Mouse (Mus musculus): ENCODE measurements around the gene Flt3. TPM values are rescaled to one million over a fixed set of nuclear protein-coding genes. Genes with fewer than 3 reads are reported as not detected.

The Flt3 gene
- polyA plus RNA-seq, 1 experiment = 1.4 TPM

DNA sequence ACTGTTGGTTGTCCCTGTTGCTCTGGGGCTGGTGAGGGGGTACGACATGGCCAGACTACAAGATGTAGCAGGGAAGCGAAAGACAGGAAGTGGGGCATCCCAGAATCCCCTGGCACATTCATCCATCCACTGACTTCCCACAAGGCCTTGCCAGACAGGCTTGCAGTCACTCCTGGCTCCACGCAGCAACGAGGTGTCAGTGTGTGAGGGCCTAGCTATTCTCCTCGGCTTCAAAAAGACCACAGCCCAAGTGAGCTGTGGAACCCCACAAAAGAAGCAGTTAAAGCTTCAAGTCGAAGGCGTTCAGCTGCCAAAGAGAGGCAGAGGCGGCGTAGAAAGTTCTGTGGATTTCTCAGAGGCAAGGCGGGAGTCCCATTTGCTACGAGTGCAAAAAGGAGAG lies 41.8 kb downstream of the Flt3 start:
- H3K4me3 ChIP-seq (replicated peaks; ENCODE audit: extremely low read depth, low read depth, low read length) = no peak overlapping the region
- no peak for TF ChIP-seq CTCF (IDR thresholded peaks at IDR 0.05; ENCODE audit: insufficient read depth, low read length)
- no peak for TF ChIP-seq POLR2A (IDR thresholded peaks at IDR 0.05; ENCODE audit: borderline replicate concordance, extremely low read depth, low read depth, low read length)
- H3K4me1 ChIP-seq (ENCODE audit: control insufficient read depth, insufficient read depth, low read length) = no peaks in the 10 kb centered on the region
- no peak for DNase-seq
- 81% methylated on average over 11 of the region's 11 CpGs for WGBS

DNA sequence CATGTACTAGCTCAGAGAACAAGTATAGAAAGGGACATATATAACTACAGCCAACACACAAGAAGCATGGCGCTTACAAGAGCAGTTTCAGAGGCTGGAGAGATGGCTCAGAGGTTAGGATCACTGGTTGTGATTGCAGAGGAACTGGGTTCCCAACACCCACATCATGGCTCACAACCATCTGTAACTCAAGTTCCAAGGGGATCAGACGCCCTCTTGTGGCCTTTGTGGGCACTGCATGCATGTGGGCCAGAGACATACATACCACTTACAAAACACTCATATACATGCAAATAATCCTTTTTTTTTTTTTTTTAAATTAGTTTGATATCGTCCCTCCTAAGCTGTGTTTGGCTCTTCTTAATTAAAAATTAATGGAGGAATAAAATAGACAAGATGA lies 42.8 kb downstream of the Flt3 start:
- no peak for DNase-seq
- peak; percentile 69 for TF ChIP-seq CTCF (IDR thresholded peaks at IDR 0.05; ENCODE audit: insufficient read depth, low read length)
- TF ChIP-seq POLR2A (IDR thresholded peaks at IDR 0.05; ENCODE audit: borderline replicate concordance, extremely low read depth, low read depth, low read length) = no peak
- H3K4me1 ChIP-seq (ENCODE audit: control insufficient read depth, insufficient read depth, low read length) = no peaks in the 10 kb centered on the region
- H3K4me3 ChIP-seq (replicated peaks; ENCODE audit: extremely low read depth, low read depth, low read length) = no peak overlapping the region
- 54% methylated on average over 3 of the region's 3 CpGs for WGBS

DNA sequence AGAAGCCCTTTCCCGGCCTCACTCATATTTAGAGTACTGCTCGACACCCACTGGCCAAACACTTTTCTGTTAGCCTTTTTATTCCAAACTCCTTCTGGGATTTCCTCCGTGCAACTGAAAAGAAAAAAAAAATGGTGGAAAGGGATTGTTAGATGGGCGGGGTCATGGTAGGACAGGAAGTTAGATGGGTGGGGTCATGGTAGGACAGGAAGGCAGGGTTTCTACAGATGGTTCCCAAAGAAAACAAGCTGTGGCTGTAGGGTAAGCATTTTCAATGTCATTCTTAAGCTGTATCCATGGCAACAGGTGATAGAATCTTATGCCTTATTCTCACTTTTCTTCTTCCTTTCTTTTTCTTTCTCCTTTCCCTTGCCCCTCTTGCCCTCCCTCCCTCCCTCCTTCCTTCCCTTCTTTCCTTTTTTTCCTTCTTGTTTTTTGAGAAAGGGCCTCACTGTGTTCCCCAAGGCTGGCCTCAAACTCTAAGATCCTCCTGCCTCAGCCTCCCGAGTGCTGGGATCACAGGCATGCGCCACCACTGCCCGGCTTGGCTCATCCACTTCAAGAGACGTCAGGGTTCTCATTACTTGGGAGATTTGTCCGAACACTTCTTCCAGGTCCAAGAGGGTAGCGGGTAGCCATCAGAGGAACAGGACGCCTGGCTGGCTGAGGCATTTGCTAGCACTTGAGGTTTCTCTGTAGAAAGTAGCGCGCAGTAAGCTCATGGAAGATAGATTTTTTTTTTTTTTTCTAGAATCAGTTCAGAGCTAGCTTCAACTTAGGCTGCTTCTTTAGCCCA lies 43.8 kb downstream of the Flt3 start:
- WGBS = 84% methylated on average over 13 of the region's 13 CpGs

DNA sequence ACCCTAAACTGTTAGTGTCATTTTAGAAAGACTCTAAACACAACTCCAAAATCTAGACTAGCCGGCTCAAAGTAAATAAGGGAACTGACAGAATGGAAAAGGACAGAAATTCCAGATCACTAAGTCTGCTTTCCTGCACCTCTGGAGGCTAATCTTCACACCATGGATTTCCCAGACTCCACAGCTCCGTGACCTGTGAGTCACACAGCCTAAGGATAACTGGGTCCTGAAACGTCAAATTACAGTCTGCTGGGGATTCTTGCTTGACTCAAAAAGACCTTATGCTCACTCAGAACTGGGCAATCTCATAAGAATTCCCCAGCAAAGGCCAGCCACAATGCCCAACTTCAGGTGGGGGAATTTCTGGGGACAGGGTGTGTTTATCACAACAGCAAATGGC lies 44.5 kb downstream of the Flt3 start:
- DNase-seq = no peak
- H3K4me3 ChIP-seq (replicated peaks; ENCODE audit: extremely low read depth, low read depth, low read length) = no peak overlapping the region
- 62% methylated on average over 3 of the region's 3 CpGs for WGBS
- TF ChIP-seq POLR2A (IDR thresholded peaks at IDR 0.05; ENCODE audit: borderline replicate concordance, extremely low read depth, low read depth, low read length) (no peak), CTCF (IDR thresholded peaks at IDR 0.05; ENCODE audit: insufficient read depth, low read length) (no peak)
- no peaks in the 10 kb centered on the region for H3K4me1 ChIP-seq (ENCODE audit: control insufficient read depth, insufficient read depth, low read length)

More for the DNA sequence above, 43.8 kb downstream of the Flt3 start:
- Histone ChIP-seq H3K4me1 (ENCODE audit: control insufficient read depth, insufficient read depth, low read length) (no peaks in the 10 kb centered on the region), H3K4me3 (replicated peaks; ENCODE audit: extremely low read depth, low read depth, low read length) (no peak overlapping the region)
- TF ChIP-seq POLR2A (IDR thresholded peaks at IDR 0.05; ENCODE audit: borderline replicate concordance, extremely low read depth, low read depth, low read length) = no peak
- no peak for DNase-seq

DNA sequence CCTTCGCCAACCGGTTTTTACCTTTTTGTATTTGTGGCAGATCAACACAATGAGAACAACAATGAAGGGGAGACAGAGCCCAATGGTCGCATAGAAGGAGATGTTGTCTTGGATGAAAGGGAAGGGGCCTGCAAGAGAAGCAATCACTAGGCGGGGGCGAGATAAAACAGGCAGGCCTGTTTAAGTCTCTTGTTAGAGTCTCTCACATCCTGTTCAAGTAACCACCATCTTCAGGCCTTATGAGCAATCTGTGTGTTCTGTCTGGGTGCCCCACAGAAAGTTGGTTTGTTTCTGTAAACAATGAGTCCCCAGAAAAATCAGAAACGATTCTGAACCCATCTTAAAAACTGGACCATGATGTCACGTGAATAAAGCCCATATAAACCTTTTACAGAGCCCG lies 45.3 kb downstream of the Flt3 start:
- 77% methylated on average over 8 of the region's 8 CpGs for WGBS
- no peak overlapping the region for H3K4me3 ChIP-seq (replicated peaks; ENCODE audit: extremely low read depth, low read depth, low read length)
- TF ChIP-seq POLR2A (IDR thresholded peaks at IDR 0.05; ENCODE audit: borderline replicate concordance, extremely low read depth, low read depth, low read length) = no peak
- H3K4me1 ChIP-seq (ENCODE audit: control insufficient read depth, insufficient read depth, low read length) = no peaks in the 10 kb centered on the region
- no peak for DNase-seq

DNA sequence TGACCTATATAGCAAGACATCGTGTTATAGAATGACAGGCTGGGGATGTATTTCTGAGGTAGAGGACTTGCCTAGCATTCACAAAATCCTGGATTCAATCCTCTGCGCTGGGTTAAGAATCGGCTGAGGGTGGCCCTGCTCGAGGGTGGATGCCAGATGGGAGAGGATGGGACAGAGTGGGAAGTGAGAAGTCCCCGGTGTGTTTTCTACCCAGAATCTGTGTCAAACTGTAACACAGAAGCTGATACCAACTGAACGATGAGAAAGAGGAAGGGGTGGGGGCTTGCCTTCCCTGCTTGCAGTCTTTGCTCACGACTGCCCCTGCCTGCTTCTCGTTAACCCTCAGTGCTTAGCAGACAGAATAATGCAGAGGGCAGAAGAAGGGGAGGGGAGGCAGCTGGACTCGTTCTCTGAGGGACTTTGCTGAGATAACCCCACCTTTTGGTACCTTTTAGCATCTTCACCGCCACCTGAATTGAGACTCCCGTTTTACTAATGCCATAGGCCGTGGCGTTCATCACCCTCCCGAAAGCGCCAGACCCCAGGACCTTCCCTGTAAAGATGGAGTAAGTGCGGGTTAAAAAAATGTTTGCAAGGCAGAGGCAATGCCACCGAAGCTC lies 46.0 kb downstream of the Flt3 start:
- Histone ChIP-seq H3K4me3 (replicated peaks; ENCODE audit: extremely low read depth, low read depth, low read length) (no peak overlapping the region), H3K4me1 (ENCODE audit: control insufficient read depth, insufficient read depth, low read length) (no peaks in the 10 kb centered on the region)
- WGBS = 63% methylated on average over 17 of the region's 17 CpGs
- no peak for DNase-seq
- TF ChIP-seq POLR2A (IDR thresholded peaks at IDR 0.05; ENCODE audit: borderline replicate concordance, extremely low read depth, low read depth, low read length) (no peak), CTCF (IDR thresholded peaks at IDR 0.05; ENCODE audit: insufficient read depth, low read length) (no peak)

DNA sequence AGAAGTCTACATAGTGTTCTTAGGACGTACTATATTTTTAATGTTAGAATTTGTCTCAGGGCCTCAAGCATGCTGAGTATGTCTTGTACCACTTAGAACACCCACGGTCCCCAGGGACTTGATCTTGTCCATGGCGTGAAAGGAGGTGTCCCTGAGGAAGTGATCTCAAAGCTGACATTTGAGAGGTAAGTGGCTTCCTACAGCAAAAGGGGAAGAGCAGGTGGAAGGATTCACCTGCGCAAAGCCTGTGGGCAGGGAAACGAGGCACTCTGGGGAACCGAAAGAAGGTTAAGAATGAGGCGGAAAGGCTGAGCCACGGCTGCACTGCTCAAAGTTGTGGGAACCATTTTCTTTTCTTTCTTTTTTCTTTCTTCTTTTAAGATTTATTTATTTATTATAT lies 48.4 kb downstream of the Flt3 start:
- DNase-seq = no peak
- TF ChIP-seq CTCF (IDR thresholded peaks at IDR 0.05; ENCODE audit: insufficient read depth, low read length) (no peak), POLR2A (IDR thresholded peaks at IDR 0.05; ENCODE audit: borderline replicate concordance, extremely low read depth, low read depth, low read length) (no peak)
- no peak overlapping the region for H3K4me3 ChIP-seq (replicated peaks; ENCODE audit: extremely low read depth, low read depth, low read length)
- 81% methylated on average over 8 of the region's 8 CpGs for WGBS
- no peaks in the 10 kb centered on the region for H3K4me1 ChIP-seq (ENCODE audit: control insufficient read depth, insufficient read depth, low read length)

DNA sequence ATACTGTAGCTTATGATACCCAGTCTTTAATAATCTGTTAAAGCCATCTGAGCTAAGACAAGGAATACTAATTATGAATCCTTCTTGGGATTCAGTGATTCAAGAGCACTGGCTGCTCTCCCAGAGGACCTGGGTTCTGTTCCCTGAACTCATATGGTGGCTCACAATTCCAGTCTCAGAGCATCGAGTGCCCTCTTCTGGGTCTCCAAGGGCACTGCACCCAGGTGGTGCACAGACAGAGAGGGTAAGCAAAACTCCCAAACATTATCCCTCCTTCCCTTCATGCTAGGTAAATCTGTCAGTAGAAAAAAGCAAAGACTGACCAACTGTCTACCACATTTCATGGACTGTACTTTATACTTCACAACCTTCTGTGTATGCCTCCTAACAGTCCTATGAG lies 54.3 kb downstream of the Flt3 start:
- 44% methylated on average over 1 of the region's 1 CpGs for WGBS
- no peak for TF ChIP-seq CTCF (IDR thresholded peaks at IDR 0.05; ENCODE audit: insufficient read depth, low read length)
- no peak for TF ChIP-seq POLR2A (IDR thresholded peaks at IDR 0.05; ENCODE audit: borderline replicate concordance, extremely low read depth, low read depth, low read length)
- Histone ChIP-seq H3K4me3 (replicated peaks; ENCODE audit: extremely low read depth, low read depth, low read length) (no peak overlapping the region), H3K4me1 (ENCODE audit: control insufficient read depth, insufficient read depth, low read length) (no peaks in the 10 kb centered on the region)
- DNase-seq = no peak

DNA sequence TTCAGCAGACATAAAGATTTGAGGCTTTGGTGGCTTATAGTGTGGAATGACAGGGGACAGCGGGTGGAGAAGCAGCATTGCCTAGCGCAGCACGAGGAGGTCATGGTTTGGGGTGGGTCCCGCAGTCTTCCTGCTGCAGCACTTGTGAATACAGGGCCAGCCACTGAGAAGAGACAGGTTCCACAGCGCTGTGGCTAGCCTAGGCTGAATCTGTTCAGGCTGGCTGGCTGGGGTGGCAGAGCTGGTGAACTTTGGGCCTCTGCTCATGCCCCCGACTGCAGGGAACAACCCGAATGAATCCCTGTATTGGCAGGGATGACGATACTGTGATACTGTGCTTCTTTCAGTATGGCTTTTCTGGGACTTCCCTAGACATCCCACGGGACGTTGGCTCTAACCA lies 56.4 kb downstream of the Flt3 start:
- TF ChIP-seq POLR2A (IDR thresholded peaks at IDR 0.05; ENCODE audit: borderline replicate concordance, extremely low read depth, low read depth, low read length) = no peak
- no peak for TF ChIP-seq CTCF (IDR thresholded peaks at IDR 0.05; ENCODE audit: insufficient read depth, low read length)
- Histone ChIP-seq H3K4me3 (replicated peaks; ENCODE audit: extremely low read depth, low read depth, low read length) (no peak overlapping the region), H3K4me1 (ENCODE audit: control insufficient read depth, insufficient read depth, low read length) (no peaks in the 10 kb centered on the region)
- WGBS = 73% methylated on average over 10 of the region's 10 CpGs
- DNase-seq = no peak

DNA sequence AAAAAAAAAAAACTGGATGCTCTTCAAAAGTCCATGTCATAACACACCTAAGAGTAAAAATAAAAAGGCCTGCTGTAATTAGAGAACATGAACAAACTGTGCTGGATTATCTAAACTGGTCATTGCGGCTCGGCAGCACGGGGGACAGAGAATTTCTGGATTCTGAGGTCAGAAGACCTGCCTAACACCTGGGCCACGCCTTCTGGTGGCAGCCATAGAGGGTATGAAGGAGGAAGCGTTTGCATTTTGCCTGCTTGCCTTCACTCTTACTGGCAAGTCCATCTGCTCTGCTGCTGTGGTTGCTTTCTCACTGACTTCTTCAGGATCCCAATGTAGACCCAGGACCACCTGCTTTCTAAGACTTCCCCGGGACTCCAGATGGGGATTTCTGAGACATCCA lies 57.4 kb downstream of the Flt3 start:
- WGBS = 89% methylated on average over 6 of the region's 6 CpGs
- no peak for DNase-seq
- Histone ChIP-seq H3K4me3 (replicated peaks; ENCODE audit: extremely low read depth, low read depth, low read length) (no peak overlapping the region), H3K4me1 (ENCODE audit: control insufficient read depth, insufficient read depth, low read length) (no peaks in the 10 kb centered on the region)
- TF ChIP-seq POLR2A (IDR thresholded peaks at IDR 0.05; ENCODE audit: borderline replicate concordance, extremely low read depth, low read depth, low read length) = no peak

Data from lung, adult 2 months (tissue).